Mouse (Mus musculus) adrenal gland, adult 2 months (tissue): ENCODE data around the gene Fam117a. TPM values are rescaled to one million over a fixed set of nuclear protein-coding genes. Genes with fewer than 3 reads are reported as not detected.

Source experiments
- DNase-seq: peaks from one replicate; pipeline ENCODE4 v3.0.0; 2021
- polyA plus RNA-seq: library from polyadenylated mRNA; depleted of rRNA; stranded (reverse); fragments of >200 nt; gene quantifications from 2 replicates; pipeline ENCODE4 v1.2.3, GENCODE M21; 2012
- total RNA-seq, 2 experiments: library from RNA; stranded (reverse); gene quantifications; 2 replicates each; pipeline ENCODE4 v1.2.3; 2021

The Fam117a gene
- total and polyA plus RNA-seq, 3 experiments = 16.6 to 27.0 (median 20.9) TPM

DNA sequence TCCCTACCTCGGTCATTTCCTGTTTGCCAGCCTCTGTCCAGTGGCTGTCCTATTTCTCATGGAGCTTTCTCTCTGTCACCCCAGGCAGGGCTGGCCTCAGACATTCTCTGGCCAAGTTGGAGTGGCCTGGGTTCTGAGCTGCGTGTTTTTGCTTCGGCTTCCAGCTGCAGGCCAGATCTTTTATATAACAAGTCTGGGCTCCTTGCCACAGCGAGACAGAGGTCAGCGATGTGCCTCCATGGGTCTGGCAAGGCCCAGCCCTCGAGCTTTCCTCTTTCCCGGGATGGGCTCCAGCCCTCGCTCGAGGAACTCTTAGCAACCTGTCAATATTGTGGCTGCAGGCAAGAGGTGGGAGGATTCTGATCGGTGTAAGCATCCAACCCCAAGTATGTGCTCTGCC lies 28.8 kb downstream of the Fam117a start:
- DNase-seq = peak; percentile 84

- no peak for DNase-seq
Observed at GRCm38 (mm10) chr11:95366280-95366897, 29.6 kb downstream of the Fam117a start.

DNA sequence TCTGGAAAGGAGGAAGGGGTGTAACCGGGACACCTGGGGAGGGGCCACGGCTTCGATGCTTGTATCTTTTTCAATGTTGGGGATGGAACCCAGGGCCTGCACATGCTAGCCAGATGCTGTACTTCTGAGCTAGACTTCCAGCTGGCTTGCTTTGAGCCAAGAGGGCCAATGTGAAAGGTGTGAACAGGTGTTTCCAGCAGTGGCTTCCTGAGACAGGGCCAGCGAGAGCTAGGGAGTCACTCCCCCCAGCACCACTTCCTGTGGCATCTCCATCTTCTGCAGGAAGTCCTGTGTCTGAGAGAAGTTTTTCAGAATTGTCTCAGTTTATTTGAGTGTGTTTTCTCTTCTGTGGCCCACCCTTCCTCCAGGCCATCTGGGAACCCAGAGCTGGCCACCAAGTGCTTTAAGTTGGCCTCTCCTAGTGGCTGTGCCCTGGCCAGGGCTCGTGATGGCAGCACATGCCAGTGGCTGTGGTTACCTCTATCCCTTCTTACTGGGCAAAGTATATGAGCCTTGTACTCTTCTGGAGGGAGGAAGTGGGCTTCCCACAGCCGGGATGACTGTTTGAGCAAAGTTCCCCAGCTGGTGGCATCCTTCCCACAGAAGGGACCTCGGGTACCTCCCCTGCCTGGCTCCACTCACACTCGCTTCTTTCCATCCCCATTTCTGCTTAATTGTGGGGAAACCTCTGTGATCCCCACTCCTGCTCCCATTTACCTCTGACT lies 30.4 kb downstream of the Fam117a start:
- no peak for DNase-seq

- DNase-seq = no peak
Observed at GRCm38 (mm10) chr11:95368231-95368823, 31.5 kb downstream of the Fam117a start.

DNA sequence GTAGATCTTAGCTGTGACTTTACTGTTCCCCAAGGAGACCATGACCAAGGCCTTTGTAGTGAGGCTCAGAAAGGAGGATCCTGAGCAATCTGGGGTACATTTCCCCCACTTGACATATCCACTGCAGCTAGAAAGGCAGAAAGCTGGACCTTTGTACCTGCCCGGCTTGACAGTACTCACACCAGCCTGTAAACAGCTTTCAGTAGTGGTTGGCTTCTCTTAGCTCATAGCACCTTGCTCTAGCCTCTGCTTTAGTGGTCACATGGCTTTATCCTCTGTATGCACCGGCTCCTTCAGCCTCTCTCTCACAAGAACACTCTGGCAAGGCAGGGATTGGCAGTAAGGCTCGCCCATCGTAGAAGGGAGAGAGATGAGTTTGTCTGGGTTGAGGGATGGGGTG lies 32.1 kb downstream of the Fam117a start:
- DNase-seq = no peak

DNA sequence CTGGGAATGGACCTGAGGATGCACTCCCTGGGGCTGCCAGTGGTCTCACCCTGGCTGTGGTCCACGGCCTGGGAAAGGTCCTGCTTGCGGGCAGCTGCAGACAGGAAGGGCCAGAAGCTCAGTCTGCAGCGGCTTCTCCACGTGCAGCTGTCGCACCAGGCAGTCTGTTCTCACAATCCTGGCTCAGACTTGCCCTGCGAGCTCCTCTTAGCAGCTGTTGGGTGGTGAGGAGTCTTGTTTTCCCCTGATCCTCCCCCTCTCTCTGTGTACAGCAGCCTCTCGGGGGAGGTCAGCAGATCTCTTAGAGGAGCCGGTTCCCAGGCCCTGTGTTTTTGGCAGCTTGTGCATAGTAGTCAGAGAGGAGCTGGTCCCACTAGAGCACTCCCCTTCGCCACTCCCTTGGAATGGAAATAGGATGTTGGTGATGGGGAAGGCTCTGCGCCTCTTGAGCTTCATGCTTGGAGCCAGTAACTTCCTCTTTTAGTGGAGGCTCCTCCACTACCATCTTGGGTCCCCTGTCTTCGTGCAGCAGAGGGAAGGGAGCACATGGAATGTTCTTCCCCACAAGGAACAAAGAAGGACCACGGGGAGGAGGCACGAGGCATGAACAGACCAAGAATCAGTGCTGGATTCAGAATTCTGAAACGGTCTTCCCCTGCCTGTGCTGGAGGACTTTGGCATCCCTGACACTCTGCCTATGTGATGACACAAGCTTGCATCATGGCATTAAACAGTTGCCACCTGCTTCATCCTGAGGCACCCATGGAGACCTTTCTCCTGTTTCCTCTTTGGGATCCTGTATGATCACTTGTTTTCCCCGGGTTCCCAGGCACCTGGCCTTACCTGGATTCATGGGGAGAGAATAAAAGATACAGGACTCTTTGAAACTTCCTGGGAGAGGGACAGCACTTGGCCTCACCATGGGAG lies 33.4 kb downstream of the Fam117a start:
- DNase-seq = no peak

DNA sequence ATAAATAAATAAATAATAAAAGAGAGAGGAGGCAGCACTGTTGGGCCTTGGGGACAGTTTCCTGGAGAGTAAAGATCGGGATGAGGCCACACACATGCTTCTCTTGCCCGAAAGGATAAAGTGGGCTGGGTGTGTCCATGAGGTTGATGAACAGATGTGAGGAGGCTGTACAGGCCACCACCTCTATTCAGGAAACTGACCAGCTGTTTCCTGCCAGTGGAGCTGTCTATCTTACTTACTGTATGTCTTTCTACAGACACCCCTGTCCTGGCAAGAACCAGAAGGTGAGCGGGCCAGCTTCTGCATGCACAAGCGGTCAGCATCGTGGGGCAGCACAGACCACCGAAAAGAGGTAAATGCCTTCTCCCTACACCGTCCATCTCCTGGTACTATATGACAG lies 34.4 kb downstream of the Fam117a start:
- DNase-seq = no peak

DNA sequence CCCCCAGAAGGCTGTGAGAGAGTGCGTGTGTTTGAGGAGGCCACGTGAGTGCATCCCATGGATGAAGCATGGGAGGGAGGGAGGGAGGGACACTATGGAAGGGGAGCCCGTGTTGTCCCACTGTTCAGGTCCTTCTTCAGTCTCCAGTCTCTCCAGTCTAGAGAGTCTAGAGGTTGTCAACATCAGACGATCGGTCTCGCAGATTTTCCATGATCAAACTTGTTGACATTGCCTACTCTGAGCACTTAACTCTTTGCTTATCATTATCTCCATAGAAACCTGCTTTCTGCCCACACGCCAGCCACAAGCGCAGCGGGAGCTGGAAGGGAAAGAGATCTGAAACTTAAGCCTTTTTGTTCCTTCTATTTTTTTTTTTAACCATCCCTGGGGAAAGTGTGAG lies 42.1 kb downstream of the Fam117a start:
- DNase-seq = no peak

DNA sequence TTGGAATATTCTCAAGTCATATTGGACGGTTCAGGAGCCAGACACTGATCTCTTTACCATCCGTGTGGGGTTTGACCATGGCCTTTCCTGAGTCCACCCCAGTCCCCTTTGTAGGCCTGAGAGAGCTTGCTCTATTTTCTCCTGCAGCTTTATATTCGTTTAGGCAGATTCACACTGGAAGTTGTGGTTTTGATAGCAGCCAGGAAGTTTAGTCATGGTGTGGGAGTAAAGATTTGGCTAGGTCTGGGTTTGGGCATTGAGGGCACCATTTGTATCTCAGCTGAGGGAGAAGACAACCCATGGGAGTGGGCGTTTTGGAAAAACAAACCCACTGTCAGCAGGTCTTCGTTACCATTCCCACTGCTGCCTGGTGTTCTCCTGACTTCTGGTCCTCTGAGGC lies 42.7 kb downstream of the Fam117a start:
- no peak for DNase-seq

- DNase-seq = no peak
Observed at GRCm38 (mm10) chr11:95380711-95381110, 43.9 kb downstream of the Fam117a start.

GRCm38 (mm10) chr11:95381146-95381545 lies 44.3 kb downstream of the Fam117a start:
- DNase-seq = no peak

- DNase-seq = no peak
Observed at GRCm38 (mm10) chr11:95383331-95383986, 46.6 kb downstream of the Fam117a start.

DNA sequence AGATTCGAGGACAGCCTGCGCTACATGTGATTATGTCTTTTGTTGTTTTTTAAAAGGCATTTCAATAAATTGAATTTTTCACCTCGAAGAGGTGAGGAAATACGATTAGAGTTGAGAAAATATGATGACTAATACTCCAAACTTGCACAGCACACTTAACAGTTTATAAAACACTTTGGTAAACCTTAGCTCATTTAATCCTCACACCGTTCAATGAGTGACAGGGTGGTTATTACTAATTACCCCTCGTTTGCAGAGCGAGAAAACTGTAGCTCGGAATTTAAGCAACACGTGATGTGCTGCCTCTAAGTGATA lies 47.1 kb downstream of the Fam117a start:
- no peak for DNase-seq

GRCm38 (mm10) chr11:95384319-95384972 lies 47.6 kb downstream of the Fam117a start, which contains the start of gene Slc35b1:
Gene Slc35b1 (plus strand): TSS chr11:95384692.
- DNase-seq = peak; percentile 95

DNA sequence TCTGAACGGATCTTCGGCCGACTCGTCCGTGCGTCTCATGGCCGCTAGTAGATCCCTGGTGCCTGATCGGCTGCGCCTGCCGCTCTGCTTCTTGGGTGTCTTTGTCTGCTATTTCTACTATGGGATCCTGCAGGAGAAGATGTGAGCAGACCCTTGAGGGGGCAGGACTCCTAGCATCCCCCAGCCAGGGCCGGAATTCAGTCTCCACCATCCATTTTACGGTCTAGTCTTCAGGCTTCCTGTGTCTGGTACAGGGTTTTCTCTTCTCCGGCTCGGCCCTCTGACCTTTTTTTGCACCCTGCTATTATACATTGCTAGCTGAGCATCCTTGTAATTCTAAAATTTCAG lies 48.1 kb downstream of the Fam117a start:
- DNase-seq = no peak

DNA sequence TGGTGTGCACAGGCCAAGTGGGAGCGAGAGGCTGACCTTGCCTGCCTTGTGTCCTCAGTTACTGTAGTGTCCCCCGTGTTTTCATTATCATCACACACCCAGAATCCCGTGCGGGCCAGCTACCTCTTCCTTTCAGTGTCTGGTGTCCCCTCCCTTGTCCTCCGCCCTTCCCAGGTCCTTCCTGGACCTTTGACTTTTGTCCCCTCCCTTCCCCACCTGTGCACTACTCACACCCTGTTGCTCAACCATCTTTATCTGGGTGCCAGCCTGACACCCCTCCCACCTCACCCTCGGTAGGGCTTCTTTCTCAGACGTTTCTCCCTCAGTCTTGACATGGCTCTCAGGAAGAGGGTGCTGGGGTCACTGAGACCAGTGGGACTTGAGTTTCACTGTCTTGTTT lies 50.5 kb downstream of the Fam117a start:
- DNase-seq = no peak

DNA sequence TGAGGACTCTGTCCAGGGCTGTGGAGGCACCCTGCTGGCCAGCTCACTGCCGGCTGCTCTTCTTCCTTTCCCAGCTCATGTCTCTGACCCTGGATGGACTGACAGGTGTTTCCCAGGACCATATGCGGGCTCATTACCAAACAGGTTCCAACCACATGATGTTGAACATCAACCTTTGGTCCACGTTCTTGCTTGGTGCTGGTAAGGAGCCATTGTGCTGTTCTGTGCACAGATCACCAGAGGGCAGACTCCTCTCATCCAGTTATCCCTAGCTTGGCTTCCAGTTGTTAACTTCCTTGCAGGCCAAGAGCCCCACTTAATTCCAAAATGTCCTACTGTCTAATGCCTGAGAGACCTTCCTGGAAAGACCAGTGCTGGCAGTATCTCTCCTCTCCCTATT lies 52.2 kb downstream of the Fam117a start:
- DNase-seq = no peak

DNA sequence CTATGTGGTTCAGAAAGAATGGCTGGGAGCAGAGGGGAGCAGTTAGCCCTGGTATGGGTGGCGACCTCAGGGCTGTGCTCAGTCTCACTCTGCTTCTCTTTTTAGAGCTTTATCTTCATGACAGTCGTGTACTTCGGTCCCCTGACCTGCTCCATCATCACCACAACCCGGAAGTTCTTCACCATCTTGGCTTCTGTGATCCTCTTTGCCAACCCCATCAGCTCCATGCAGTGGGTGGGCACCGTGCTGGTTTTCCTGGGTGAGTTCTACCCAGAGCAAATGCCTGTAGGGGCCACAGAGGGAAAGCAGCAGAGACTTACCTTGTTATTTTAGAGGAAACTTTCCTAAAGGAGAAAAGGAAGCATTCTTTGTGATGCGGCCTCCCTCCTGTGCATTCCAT lies 53.6 kb downstream of the Fam117a start:
- DNase-seq = no peak

- no peak for DNase-seq
Observed at GRCm38 (mm10) chr11:95391201-95391600, 54.4 kb downstream of the Fam117a start.

DNA sequence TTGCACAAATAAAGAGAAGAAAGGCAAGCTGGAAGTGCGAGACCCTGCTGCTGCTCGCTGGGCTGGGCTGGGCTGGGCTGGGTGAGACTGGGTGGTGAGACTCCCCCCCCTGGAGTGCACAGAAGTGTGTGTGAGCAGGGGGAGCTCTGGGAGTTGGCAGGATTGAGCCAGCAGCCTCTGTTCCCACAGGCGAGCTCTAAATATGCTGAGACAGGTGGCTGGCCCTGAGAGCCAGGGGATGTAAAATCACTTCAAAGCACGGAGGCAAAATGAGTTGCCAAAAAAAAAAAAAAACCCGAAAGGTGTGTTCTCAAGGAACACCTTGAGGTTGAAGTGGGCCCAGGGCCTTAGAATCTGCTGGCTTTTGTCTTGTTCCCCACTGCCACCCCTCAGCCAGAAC lies 54.9 kb downstream of the Fam117a start:
- DNase-seq = no peak

DNA sequence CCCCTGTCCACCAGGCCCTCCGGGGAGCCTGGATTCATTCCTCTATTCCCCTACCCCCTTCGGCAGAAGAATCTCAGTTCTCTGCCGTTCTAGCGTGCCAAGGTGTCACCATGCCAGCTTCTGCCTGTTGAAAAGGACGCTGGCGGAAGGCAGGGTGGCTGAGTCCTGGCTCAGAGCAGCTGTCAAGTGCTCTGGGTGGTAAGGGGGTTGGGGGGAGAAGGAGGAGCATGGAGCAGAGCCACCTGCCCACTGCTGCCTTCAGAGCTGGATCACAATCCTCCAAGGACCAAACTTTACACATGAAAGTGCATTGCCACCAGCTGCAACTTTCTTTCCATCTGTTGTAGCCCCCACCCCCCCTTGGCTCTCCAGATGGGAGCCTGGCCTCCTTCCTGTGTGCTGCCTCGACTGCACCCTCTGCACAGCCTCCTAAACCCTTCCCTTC lies 55.4 kb downstream of the Fam117a start:
- no peak for DNase-seq
